In genomic region chr8:127706051-127706835, GRCm38 (mm10) we compare ENCODE assay signal across 7 mouse cellular contexts.
A peak's percentile ranks its signal among the peaks of the same experiment; 100 is the strongest.
DNase-seq lines count a peak whose midpoint lies in the region; ATAC-seq and TF ChIP-seq lines count a peak whose summit lies in the region.

No protein-coding gene starts in this region.

- no peaks in the 10 kb centered on the region for H3K9me3 ChIP-seq in embryonic facial prominence, embryonic 15.5 days (replicated peaks)
- no peaks in the 10 kb centered on the region for H3K9me3 ChIP-seq in heart, embryonic 16.5 days (replicated peaks; ENCODE audit: control insufficient read depth, low read length)

- H3K9ac ChIP-seq in embryonic facial prominence, embryonic 15.5 days, result no peak overlapping the region
- no peak overlapping the region for H3K9ac ChIP-seq in heart, embryonic 16.5 days (ENCODE audit: low read length)

- no peak for TF ChIP-seq POLR2A in myocyte (IDR thresholded peaks at IDR 0.05; ENCODE audit: insufficient read length, low read depth)

- H3K79me2 ChIP-seq in myocyte (ENCODE audit: control insufficient read depth, insufficient read depth), result no peaks in the 10 kb centered on the region

- ATAC-seq in embryonic facial prominence, embryonic 15.5 days (ENCODE audit: insufficient number of reproducible peaks, low FRiP score, low TSS enrichment, low read depth), result peak; percentile 54; the same call in 1 of the 2 replicates
- no peak for ATAC-seq in heart, embryonic 16.5 days (replicated peaks; ENCODE audit: extremely low read depth, insufficient read depth, low FRiP score)

- no peak overlapping the region for H3K27ac ChIP-seq in embryonic facial prominence, embryonic 15.5 days (replicated peaks)
- H3K27ac ChIP-seq in heart, embryonic 16.5 days (ENCODE audit: low read length), result no peak overlapping the region

- H3K4me3 ChIP-seq in embryonic facial prominence, embryonic 15.5 days (replicated peaks), result no peak overlapping the region
- no peak overlapping the region for H3K4me3 ChIP-seq in heart, embryonic 16.5 days (ENCODE audit: low read length)
- H3K4me3 ChIP-seq in myocyte, result no peak overlapping the region

- no peak overlapping the region for H3K4me2 ChIP-seq in embryonic facial prominence, embryonic 15.5 days (replicated peaks)
- H3K4me2 ChIP-seq in heart, embryonic 16.5 days (ENCODE audit: low read depth, low read length), result peak overlapping the region; percentile 35
- peak overlapping the region; percentile 22 for H3K4me2 ChIP-seq in myocyte (ENCODE audit: low read depth)

- peaks cover 10% of the 10 kb centered on the region; the same call in 1 of the 2 replicates for H3K4me1 ChIP-seq in embryonic facial prominence, embryonic 15.5 days
- no peaks in the 10 kb centered on the region for H3K4me1 ChIP-seq in heart, embryonic 16.5 days (ENCODE audit: control insufficient read depth, insufficient read depth, low read length)

- no peaks in the 10 kb centered on the region for H3K36me3 ChIP-seq in embryonic facial prominence, embryonic 15.5 days
- no peaks in the 10 kb centered on the region for H3K36me3 ChIP-seq in heart, embryonic 16.5 days (ENCODE audit: control insufficient read depth, insufficient read depth)
- H3K36me3 ChIP-seq in myocyte (ENCODE audit: control insufficient read depth, insufficient read depth), result no peaks in the 10 kb centered on the region

- peak; percentile 66 for DNase-seq in brain, embryonic 18.5 days (ENCODE audit: low read depth, low spot score)
- peak; percentile 40 to 91 for DNase-seq in left cerebral cortex, adult 8-10 months (ENCODE audit: low spot score in 2 of 2)
- DNase-seq in thymus, adult 18-20 months, result no peak
- DNase-seq in kidney, postnatal 14 days, result no peak

- no peak overlapping the region for H3ac ChIP-seq in myocyte (ENCODE audit: control insufficient read depth, insufficient read length)

- WGBS in embryonic facial prominence, embryonic 15.5 days, result 47% methylated on average over 16 of the region's 16 CpGs
- WGBS in heart, embryonic 16.5 days, result 46% methylated on average over 16 of the region's 16 CpGs

- H3K27me3 ChIP-seq in embryonic facial prominence, embryonic 15.5 days, result 0 out of 2 replicates have a peak, but pooled peaks cover 3% of the 10 kb centered on the region
- no peaks in the 10 kb centered on the region for H3K27me3 ChIP-seq in heart, embryonic 16.5 days (ENCODE audit: control insufficient read depth, insufficient read depth, low read length)
- H3K27me3 ChIP-seq in myocyte (ENCODE audit: control insufficient read depth, insufficient read depth, insufficient read length), result no peaks in the 10 kb centered on the region

TF ChIP-seq in myocyte, 11 proteins besides CTCF, POLR2A, EP300 and RAD21:
- no peak for TF ChIP-seq E2F4 (IDR thresholded peaks at IDR 0.05; ENCODE audit: insufficient read depth)
- TF ChIP-seq MYOG (IDR thresholded peaks at IDR 0.05; ENCODE audit: control insufficient read depth in 1 of 3, insufficient read depth in 1 of 3, insufficient read length in 2 of 3, low read depth in 2 of 3), result peak in 1 of 3 experiments; percentile 38
- no peak for TF ChIP-seq USF1 (IDR thresholded peaks at IDR 0.05; ENCODE audit: low read depth)
- no peak for TF ChIP-seq REST (IDR thresholded peaks at IDR 0.05; ENCODE audit: insufficient read depth, insufficient read length)
- TF ChIP-seq TCF12 (IDR thresholded peaks at IDR 0.05; ENCODE audit: insufficient read depth, poor library complexity, severe bottlenecking), result no peak
- peak in 2 of 3 experiments; percentile 57 to 76 for TF ChIP-seq MYOD1 (IDR thresholded peaks at IDR 0.05; ENCODE audit: control insufficient read depth in 1 of 3, insufficient read length in 2 of 3, low read depth in 2 of 3)

Comparison
In these comparisons a context has a peak if more than half of its experiments do, and no peak if none do; other contexts are left out.
1. DNase-seq: peak in brain, embryonic 18.5 days (single experiment) and left cerebral cortex, adult 8-10 months (2 of 2); none in thymus, adult 18-20 months (0 of 2) and kidney, postnatal 14 days (single experiment).